Mouse (Mus musculus): Measurements from ENCODE around the gene Fto.

DNA sequence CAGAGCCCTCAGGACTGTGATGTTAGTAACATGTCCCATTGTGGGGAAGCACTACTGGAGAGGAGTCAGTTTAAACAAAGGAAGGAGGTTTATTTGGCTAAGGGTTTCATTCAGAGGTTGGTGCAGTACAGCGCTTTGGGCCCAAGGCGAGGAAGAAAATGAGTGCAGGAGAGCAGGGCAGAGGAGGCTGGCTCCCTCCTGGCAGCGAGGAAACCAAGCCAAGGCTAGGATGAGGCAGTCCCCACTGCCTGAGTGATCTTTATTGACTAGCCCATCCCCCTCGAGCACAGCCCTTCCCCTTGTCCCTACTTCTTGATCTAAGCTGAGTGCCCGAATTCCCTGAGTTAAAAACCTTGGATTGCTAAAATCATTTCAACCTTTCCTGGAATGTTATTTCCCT lies 189.5 kb downstream of the Fto start:
- TF ChIP-seq CTCF (IDR thresholded peaks at IDR 0.05; ENCODE audit: low read depth) (no peak), EP300 (IDR thresholded peaks at IDR 0.05; ENCODE audit: low read depth) (no peak)

All from liver, embryonic 14.5 days (tissue).